Mouse (Mus musculus): ENCODE data around the gene Capn12. TPM values are rescaled to one million over a fixed set of nuclear protein-coding genes. Genes with fewer than 3 reads are reported as not detected.

The Capn12 gene
- polyA plus RNA-seq, 1 experiment from 2014 or later: 1.3 TPM

DNA sequence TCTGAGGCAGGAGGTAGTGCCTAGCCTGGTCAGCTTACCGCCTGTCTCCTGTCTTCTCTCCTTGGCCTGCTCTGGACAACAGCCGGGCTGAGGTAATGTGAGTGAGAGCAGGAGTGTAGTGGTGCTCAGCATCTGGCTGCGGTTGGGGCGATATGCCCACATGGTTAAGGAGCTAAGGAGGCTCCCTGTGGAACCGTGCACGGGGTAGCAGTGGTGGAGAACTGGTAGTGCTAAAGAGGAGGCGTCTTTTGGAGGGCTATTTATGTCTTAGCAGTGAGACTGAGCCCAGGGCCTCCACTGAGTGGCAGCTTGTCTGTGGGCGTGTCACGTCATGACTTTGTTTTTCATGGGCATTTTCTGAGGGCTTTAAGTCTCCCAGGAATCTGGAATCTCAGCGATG lies 22.6 kb downstream of the Capn12 start:
- Histone ChIP-seq H3K4me2 (no peak overlapping the region), H3K36me3 (peaks cover 100% of the 10 kb centered on the region), H3K27ac (peak overlapping the region; percentile 87), H3K4me3 (no peak overlapping the region), H3K9ac (0 out of 2 replicates have a peak overlapping the region, but pooled peaks have one; percentile 2), H3K9me3 (no peaks in the 10 kb centered on the region), H3K27me3 (no peaks in the 10 kb centered on the region), H3K4me1 (peaks cover 39% of the 10 kb centered on the region)
- WGBS: 75% methylated on average over 10 of the region's 10 CpGs
- no peak for ATAC-seq (ENCODE audit: insufficient number of reproducible peaks, low FRiP score, low TSS enrichment, low read depth)

GRCm38 (mm10) chr7:28907195-28907594 lies 26.0 kb downstream of the Capn12 start:
- H3K36me3 ChIP-seq: peaks cover 98% of the 10 kb centered on the region
- no peak for ATAC-seq (ENCODE audit: insufficient number of reproducible peaks, low FRiP score, low TSS enrichment, low read depth)
- no peak overlapping the region for H3K4me2 ChIP-seq
- H3K9me3 ChIP-seq: no peaks in the 10 kb centered on the region
- 94% methylated on average over 5 of the region's 5 CpGs for WGBS
- peaks cover 24% of the 10 kb centered on the region for H3K4me1 ChIP-seq
- no peaks in the 10 kb centered on the region for H3K27me3 ChIP-seq
- H3K9ac ChIP-seq: no peak overlapping the region
- no peak overlapping the region for H3K4me3 ChIP-seq
- peak overlapping the region; percentile 22; the same call in 1 of the 2 replicates for H3K27ac ChIP-seq

DNA sequence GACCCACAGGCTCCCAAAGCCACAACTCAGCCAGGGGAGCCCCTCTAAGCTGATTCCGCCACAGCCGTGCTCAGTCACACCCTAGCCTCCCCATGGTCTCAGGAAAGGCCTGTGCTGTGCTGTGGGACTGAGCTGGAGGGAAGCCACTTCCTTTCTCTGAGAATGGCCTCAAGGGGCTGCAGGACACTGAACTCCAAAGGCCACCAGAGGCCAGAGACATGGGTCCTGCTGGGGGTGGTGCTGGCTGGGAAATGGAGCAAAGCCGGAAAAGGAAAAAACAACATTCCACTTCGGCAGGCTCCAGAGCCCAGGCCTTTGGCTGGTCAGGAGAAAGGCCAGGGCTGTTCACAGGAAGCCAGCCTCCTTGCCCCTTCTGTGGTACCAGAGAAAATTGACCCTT lies 30.4 kb downstream of the Capn12 start:
- 70% methylated on average over 4 of the region's 4 CpGs for WGBS
- no peaks in the 10 kb centered on the region for H3K9me3 ChIP-seq
- H3K36me3 ChIP-seq: peaks cover 98% of the 10 kb centered on the region
- no peak overlapping the region for H3K4me3 ChIP-seq
- peak overlapping the region; percentile 57; the same call in 1 of the 2 replicates for H3K27ac ChIP-seq
- no peak overlapping the region for H3K4me2 ChIP-seq
- H3K9ac ChIP-seq: no peak overlapping the region
- ATAC-seq (ENCODE audit: insufficient number of reproducible peaks, low FRiP score, low TSS enrichment, low read depth): no peak
- H3K4me1 ChIP-seq: peaks cover 5% of the 10 kb centered on the region; the same call in 1 of the 2 replicates
- no peaks in the 10 kb centered on the region for H3K27me3 ChIP-seq

- ATAC-seq (ENCODE audit: insufficient number of reproducible peaks, low FRiP score, low TSS enrichment, low read depth): no peak
- Histone ChIP-seq H3K36me3 (peaks cover 95% of the 10 kb centered on the region), H3K9me3 (no peaks in the 10 kb centered on the region), H3K27ac (0 out of 2 replicates have a peak overlapping the region, but pooled peaks have one; percentile 33), H3K4me3 (no peak overlapping the region), H3K4me2 (no peak overlapping the region), H3K27me3 (no peaks in the 10 kb centered on the region), H3K9ac (no peak overlapping the region), H3K4me1 (peaks cover 15% of the 10 kb centered on the region)
- WGBS: 91% methylated on average over 11 of the region's 11 CpGs
Observed at GRCm38 (mm10) chr7:28913171-28913570, 31.9 kb downstream of the Capn12 start.

GRCm38 (mm10) chr7:28916491-28916890 lies 35.3 kb downstream of the Capn12 start:
- H3K27me3 ChIP-seq: no peaks in the 10 kb centered on the region
- no peak overlapping the region for H3K4me2 ChIP-seq
- peaks cover 70% of the 10 kb centered on the region for H3K36me3 ChIP-seq
- H3K9ac ChIP-seq: no peak overlapping the region
- H3K4me1 ChIP-seq: peaks cover 46% of the 10 kb centered on the region
- ATAC-seq (ENCODE audit: insufficient number of reproducible peaks, low FRiP score, low TSS enrichment, low read depth): no peak
- H3K4me3 ChIP-seq: no peak overlapping the region
- H3K9me3 ChIP-seq: no peaks in the 10 kb centered on the region
- no peak overlapping the region for H3K27ac ChIP-seq

DNA sequence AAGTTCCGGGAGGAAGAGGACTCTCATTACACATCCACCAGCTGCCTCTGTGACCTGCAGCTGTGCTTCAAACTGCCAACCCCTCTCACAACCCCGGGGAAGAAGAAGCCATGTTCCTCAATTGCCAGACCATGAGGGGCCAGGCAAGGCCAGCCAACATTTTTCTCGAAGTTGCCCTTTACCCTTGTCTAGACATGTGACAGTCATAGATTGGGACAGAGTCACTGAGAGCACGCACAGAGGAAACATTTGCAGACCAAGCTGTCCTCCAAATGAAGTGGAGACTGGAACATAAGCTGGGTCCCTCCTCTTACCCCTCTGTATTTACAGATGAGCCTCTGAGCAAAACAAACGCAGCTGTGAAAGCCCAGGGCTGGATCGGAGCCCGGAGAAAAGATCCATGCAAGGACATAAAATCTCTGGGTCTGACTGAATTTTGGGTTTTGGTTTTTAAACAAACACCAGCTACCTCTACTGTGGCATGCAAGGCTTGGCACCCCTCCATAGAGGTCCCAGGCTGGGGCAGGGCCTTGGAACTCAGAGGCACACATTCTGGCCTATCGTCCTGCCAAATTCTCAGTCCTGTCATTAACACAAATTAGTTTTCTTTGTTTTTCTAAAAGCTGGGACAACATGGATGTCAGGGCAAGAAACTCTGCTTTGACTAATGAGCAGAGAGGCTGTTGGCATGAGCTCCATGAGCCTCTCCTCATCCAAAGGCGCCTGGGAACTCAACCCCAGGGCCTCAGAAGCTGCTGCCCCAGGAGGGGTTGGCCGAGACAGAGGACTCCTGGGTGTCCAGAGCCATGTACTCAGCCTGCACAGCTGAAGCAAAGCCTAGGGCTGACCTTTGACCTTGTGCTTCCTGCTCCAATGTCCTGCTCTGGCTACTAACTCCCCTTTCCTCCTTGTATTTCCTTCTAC lies 36.5 kb downstream of the Capn12 start:
- no peak overlapping the region for H3K4me2 ChIP-seq
- WGBS: 47% methylated on average over 10 of the region's 10 CpGs
- H3K27me3 ChIP-seq: no peaks in the 10 kb centered on the region
- peak; percentile 27; the same call in 1 of the 2 replicates for ATAC-seq (ENCODE audit: insufficient number of reproducible peaks, low FRiP score, low TSS enrichment, low read depth)
- H3K4me3 ChIP-seq: no peak overlapping the region
- H3K4me1 ChIP-seq: peaks cover 58% of the 10 kb centered on the region
- H3K9me3 ChIP-seq: no peaks in the 10 kb centered on the region
- H3K9ac ChIP-seq: no peak overlapping the region
- H3K36me3 ChIP-seq: peaks cover 57% of the 10 kb centered on the region
- H3K27ac ChIP-seq: peak overlapping the region; percentile 91

DNA sequence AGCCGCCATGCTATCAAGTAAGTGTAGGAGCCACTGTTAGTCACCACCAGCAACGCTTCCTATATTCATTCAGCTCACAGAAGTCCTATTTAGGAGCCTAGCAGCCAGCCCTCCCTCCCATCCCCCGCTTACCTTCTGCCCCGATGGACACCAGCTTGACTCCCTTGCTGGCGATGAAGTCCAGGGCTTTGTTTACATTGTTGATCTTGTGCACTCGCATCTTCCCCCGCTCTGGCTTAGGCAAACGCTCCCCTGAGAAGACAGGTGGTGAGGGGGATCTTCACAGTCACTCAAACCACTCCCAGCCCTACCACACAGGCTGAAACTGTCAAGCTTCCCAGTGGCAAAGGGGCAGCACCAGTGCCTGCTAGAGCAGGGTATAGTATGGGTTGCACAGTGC lies 37.3 kb downstream of the Capn12 start:
- no peak for ATAC-seq (ENCODE audit: insufficient number of reproducible peaks, low FRiP score, low TSS enrichment, low read depth)
- 67% methylated on average over 8 of the region's 8 CpGs for WGBS

GRCm38 (mm10) chr7:28919815-28920214 lies 38.6 kb downstream of the Capn12 start:
- H3K9ac ChIP-seq: no peak overlapping the region
- H3K4me1 ChIP-seq: peaks cover 78% of the 10 kb centered on the region
- no peaks in the 10 kb centered on the region for H3K27me3 ChIP-seq
- peaks cover 37% of the 10 kb centered on the region for H3K36me3 ChIP-seq
- no peak overlapping the region for H3K4me2 ChIP-seq
- H3K9me3 ChIP-seq: no peaks in the 10 kb centered on the region
- ATAC-seq (ENCODE audit: insufficient number of reproducible peaks, low FRiP score, low TSS enrichment, low read depth): peak; percentile 49
- H3K27ac ChIP-seq: peak overlapping the region; percentile 91
- 28% methylated on average over 6 of the region's 6 CpGs for WGBS
- H3K4me3 ChIP-seq: no peak overlapping the region

More for the DNA sequence above, 37.3 kb downstream of the Capn12 start:
- Histone ChIP-seq H3K4me3 (no peak overlapping the region), H3K9me3 (no peaks in the 10 kb centered on the region), H3K4me2 (no peak overlapping the region), H3K27ac (peak overlapping the region; percentile 91), H3K36me3 (peaks cover 49% of the 10 kb centered on the region), H3K9ac (no peak overlapping the region), H3K27me3 (no peaks in the 10 kb centered on the region), H3K4me1 (peaks cover 65% of the 10 kb centered on the region)

DNA sequence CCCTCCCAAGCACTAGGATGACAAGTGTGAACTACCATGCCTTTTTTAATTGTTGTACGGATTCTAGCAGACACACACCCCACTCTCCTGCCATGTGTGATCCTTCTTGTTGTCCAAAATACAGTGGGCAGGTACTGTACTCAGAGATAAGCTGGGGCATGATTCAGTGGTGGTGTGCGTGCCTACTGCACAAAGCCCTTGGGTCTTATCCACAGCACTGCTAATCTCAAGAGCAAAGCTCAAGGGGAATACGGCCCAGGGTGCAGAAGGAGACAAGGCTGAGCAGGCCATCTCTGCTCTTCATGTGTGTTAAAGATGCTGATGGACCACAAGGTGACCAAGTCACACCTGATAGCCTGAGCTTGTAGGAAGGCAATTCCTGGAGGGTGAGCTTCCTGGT lies 40.0 kb downstream of the Capn12 start:
- no peak overlapping the region for H3K4me2 ChIP-seq
- H3K4me3 ChIP-seq: no peak overlapping the region
- 0 out of 2 replicates have a peak overlapping the region, but pooled peaks have one; percentile 91 for H3K27ac ChIP-seq
- 87% methylated on average over 3 of the region's 3 CpGs for WGBS
- peaks cover 24% of the 10 kb centered on the region for H3K36me3 ChIP-seq
- H3K9ac ChIP-seq: no peak overlapping the region
- H3K4me1 ChIP-seq: peaks cover 92% of the 10 kb centered on the region
- no peaks in the 10 kb centered on the region for H3K27me3 ChIP-seq
- ATAC-seq (ENCODE audit: insufficient number of reproducible peaks, low FRiP score, low TSS enrichment, low read depth): no peak
- no peaks in the 10 kb centered on the region for H3K9me3 ChIP-seq

DNA sequence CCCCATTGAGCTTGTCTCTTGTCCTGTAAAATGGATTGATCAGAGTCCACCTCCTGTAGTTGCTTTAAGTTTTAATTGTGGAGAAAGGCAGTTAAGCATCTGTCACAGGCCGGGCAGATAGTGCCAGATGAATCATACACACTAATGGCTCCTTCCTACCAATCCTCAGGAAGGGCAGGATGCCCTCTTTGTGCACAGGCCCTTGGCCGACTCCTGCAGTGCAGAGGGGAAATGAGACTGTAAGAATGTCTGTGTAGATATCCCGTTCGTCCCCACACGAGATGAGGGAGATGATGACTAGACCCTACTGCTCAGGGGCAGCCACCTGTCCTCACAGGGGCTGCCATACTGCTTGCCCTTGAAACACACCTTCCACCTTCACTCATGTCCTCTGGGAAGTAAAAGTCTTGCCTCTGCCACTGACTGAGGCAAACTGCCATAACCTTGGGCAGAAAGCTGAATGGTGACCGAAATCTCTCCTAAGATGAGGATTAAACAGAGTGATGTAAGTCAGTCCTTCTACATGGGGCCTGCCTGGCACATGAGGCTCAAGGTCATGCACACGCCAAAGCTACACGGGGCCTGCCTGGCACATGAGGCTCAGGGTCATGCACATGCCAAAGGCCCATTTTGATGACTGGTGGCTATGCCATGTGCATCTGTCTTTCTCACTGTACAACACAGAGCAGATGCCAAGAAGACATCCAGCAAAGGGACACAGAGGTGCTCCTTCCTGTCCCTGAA lies 40.7 kb downstream of the Capn12 start:
- WGBS: 76% methylated on average over 8 of the region's 8 CpGs
- Histone ChIP-seq H3K4me1 (peaks cover 93% of the 10 kb centered on the region), H3K9me3 (no peaks in the 10 kb centered on the region), H3K27me3 (no peaks in the 10 kb centered on the region), H3K4me3 (no peak overlapping the region), H3K4me2 (no peak overlapping the region), H3K27ac (peak overlapping the region; percentile 91), H3K36me3 (peaks cover 18% of the 10 kb centered on the region), H3K9ac (no peak overlapping the region)
- ATAC-seq (ENCODE audit: insufficient number of reproducible peaks, low FRiP score, low TSS enrichment, low read depth): no peak

DNA sequence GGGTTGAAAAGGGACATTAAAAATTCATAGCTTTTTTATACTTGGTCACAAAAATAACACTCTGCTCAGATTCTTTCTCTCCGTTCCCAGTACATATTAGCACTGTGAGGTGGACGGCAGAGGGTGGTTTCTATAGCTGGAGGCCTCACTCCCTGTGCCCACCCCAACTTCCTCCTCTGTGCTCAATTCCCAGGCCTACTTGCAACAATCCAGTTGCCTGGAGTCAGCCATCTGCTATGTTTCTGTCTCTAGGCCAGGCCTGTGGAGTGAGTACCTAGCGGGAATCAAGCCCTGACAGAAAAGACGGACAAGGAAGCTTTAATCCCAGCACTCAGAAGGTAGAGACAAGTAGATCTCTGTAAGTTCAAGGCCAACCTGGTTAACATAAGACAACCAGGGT lies 41.4 kb downstream of the Capn12 start:
- Histone ChIP-seq H3K9me3 (no peaks in the 10 kb centered on the region), H3K9ac (no peak overlapping the region), H3K27ac (peak overlapping the region; percentile 91), H3K27me3 (no peaks in the 10 kb centered on the region), H3K4me1 (peaks cover 86% of the 10 kb centered on the region), H3K4me3 (no peak overlapping the region), H3K36me3 (peaks cover 11% of the 10 kb centered on the region), H3K4me2 (no peak overlapping the region)
- 49% methylated on average over 4 of the region's 4 CpGs for WGBS
- no peak for ATAC-seq (ENCODE audit: insufficient number of reproducible peaks, low FRiP score, low TSS enrichment, low read depth)
